Mouse (Mus musculus) erythroblast, embryonic 14.5 days (primary cell): ENCODE data around the gene Mob3a.

Experiments
- GATA1 ChIP-seq: IDR thresholded peaks from 2 replicates; pipeline ENCODE4 v1.6.1; 2012; ENCODE audit warnings: low read length, inconsistent platforms, mixed read lengths
- TAL1 ChIP-seq: IDR thresholded peaks from 3 replicates; pipeline ENCODE4 v1.6.1; 2012; ENCODE audit warnings: low read length, inconsistent platforms, mixed read lengths

GRCm38 (mm10) chr10:80727369-80728127, 25.8 kb upstream of the Mob3a start:
- TF ChIP-seq GATA1, result no peak
- TF ChIP-seq TAL1, result no peak
